Mouse (Mus musculus): ENCODE data around the gene Ano8. TPM values are rescaled to one million over a fixed set of nuclear protein-coding genes. Genes with fewer than 3 reads are reported as not detected.

Ano8 gene
- polyA plus RNA-seq, 2 experiments: 0.14 to 1.7 TPM

GRCm38 (mm10) chr8:71470913-71471255 lies 14.9 kb downstream of the Ano8 start:
- Histone ChIP-seq H3K4me1 (replicated peaks; ENCODE audit: control insufficient read depth in 2 of 2, insufficient read depth in 2 of 2, low read length in 1 of 2) (peaks cover 8 to 9% of the 10 kb centered on the region in 2 experiments), H3K4me2 (ENCODE audit: low read depth) (no peak overlapping the region; the same call in 1 of the 2 replicates), H3K4me3 (ENCODE audit: insufficient read depth in 1 of 2, low read depth in 2 of 2, low read length in 2 of 2) (no peak overlapping the region), H3K9me3 (ENCODE audit: control insufficient read depth, low read length) (no peaks in the 10 kb centered on the region), H3K9ac (replicated peaks) (no peak overlapping the region), H3K27ac (no peak overlapping the region), H3K27me3 (ENCODE audit: control insufficient read depth, insufficient read depth, low read length) (no peaks in the 10 kb centered on the region), H3K36me3 (replicated peaks; ENCODE audit: control insufficient read depth, insufficient read depth, low read depth) (peaks cover 13% of the 10 kb centered on the region)
- WGBS (ENCODE audit: insufficient replicate concordance): 67% methylated on average over 5 of the region's 5 CpGs
- ATAC-seq (ENCODE audit: insufficient read depth): no peak
- DNase-seq (ENCODE audit: low read depth in 3 of 3, low spot score in 3 of 3): no peak
- TF ChIP-seq EP300 (IDR thresholded peaks at IDR 0.05; ENCODE audit: low read depth): no peak
- no peak for TF ChIP-seq CTCF (IDR thresholded peaks at IDR 0.05; ENCODE audit: low read depth)

GRCm38 (mm10) chr8:71470146-71470912 lies 15.4 kb downstream of the Ano8 start:
- Histone ChIP-seq H3K4me3 (ENCODE audit: insufficient read depth in 1 of 2, low read depth in 2 of 2, low read length in 2 of 2) (peak overlapping the region; percentile 70 to 77; a peak in 3 of 4 replicates), H3K36me3 (replicated peaks; ENCODE audit: control insufficient read depth, insufficient read depth, low read depth) (peaks cover 15% of the 10 kb centered on the region), H3K4me2 (ENCODE audit: low read depth) (peak overlapping the region; percentile 81), H3K4me1 (replicated peaks; ENCODE audit: control insufficient read depth in 2 of 2, insufficient read depth in 2 of 2, low read length in 1 of 2) (peaks cover 11% of the 10 kb centered on the region in 2 experiments), H3K9me3 (ENCODE audit: control insufficient read depth, low read length) (no peaks in the 10 kb centered on the region), H3K9ac (replicated peaks) (peak overlapping the region; percentile 71), H3K27me3 (ENCODE audit: control insufficient read depth, insufficient read depth, low read length) (no peaks in the 10 kb centered on the region), H3K27ac (no peak overlapping the region)
- WGBS (ENCODE audit: insufficient replicate concordance): 78% methylated on average over 3 of the region's 3 CpGs
- DNase-seq (ENCODE audit: low read depth in 3 of 3, low spot score in 3 of 3) (no peak), ATAC-seq (ENCODE audit: insufficient read depth) (no peak)
- TF ChIP-seq EP300 (IDR thresholded peaks at IDR 0.05; ENCODE audit: low read depth): no peak
- no peak for TF ChIP-seq CTCF (IDR thresholded peaks at IDR 0.05; ENCODE audit: low read depth)

- DNase-seq (ENCODE audit: low read depth in 3 of 3, low spot score in 3 of 3) (no peak), ATAC-seq (ENCODE audit: insufficient read depth) (peak; percentile 4; the same call in 1 of the 2 replicates)
- Histone ChIP-seq H3K4me3 (ENCODE audit: insufficient read depth in 1 of 2, low read depth in 2 of 2, low read length in 2 of 2) (peak overlapping the region; percentile 70 to 77), H3K9ac (replicated peaks) (peak overlapping the region; percentile 71), H3K27me3 (ENCODE audit: control insufficient read depth, insufficient read depth, low read length) (no peaks in the 10 kb centered on the region), H3K36me3 (replicated peaks; ENCODE audit: control insufficient read depth, insufficient read depth, low read depth) (peaks cover 12% of the 10 kb centered on the region), H3K4me1 (replicated peaks; ENCODE audit: control insufficient read depth in 2 of 2, insufficient read depth in 2 of 2, low read length in 1 of 2) (peaks cover 11 to 12% of the 10 kb centered on the region in 2 experiments), H3K27ac (no peak overlapping the region; the same call in 1 of the 2 replicates), H3K4me2 (ENCODE audit: low read depth) (peak overlapping the region; percentile 81), H3K9me3 (ENCODE audit: control insufficient read depth, low read length) (no peaks in the 10 kb centered on the region)
- TF ChIP-seq CTCF (IDR thresholded peaks at IDR 0.05; ENCODE audit: low read depth) (no peak), EP300 (IDR thresholded peaks at IDR 0.05; ENCODE audit: low read depth) (no peak)
- 1% methylated on average over 24 of the region's 24 CpGs for WGBS (ENCODE audit: insufficient replicate concordance)
Measured at GRCm38 (mm10) chr8:71469411-71469810, 16.4 kb downstream of the Ano8 start.

- under 1% methylated on average over 42 of the region's 52 CpGs for WGBS (ENCODE audit: insufficient replicate concordance)
- Histone ChIP-seq H3K27ac (no peak within 1 kb of the TSS; the same call in 1 of the 2 replicates), H3K36me3 (replicated peaks; ENCODE audit: control insufficient read depth, insufficient read depth, low read depth) (peaks cover 8% of the 10 kb centered on the region), H3K4me1 (replicated peaks; ENCODE audit: control insufficient read depth in 2 of 2, insufficient read depth in 2 of 2, low read length in 1 of 2) (peaks cover 16 to 17% of the 10 kb centered on the region in 2 experiments), H3K4me3 (ENCODE audit: insufficient read depth in 1 of 2, low read depth in 2 of 2, low read length in 2 of 2) (peak within 1 kb of the TSS; percentile 70 to 77), H3K4me2 (ENCODE audit: low read depth) (peak within 1 kb of the TSS; percentile 81), H3K27me3 (ENCODE audit: control insufficient read depth, insufficient read depth, low read length) (no peaks in the 10 kb centered on the region), H3K9ac (replicated peaks) (peak within 1 kb of the TSS; percentile 71), H3K9me3 (ENCODE audit: control insufficient read depth, low read length) (no peaks in the 10 kb centered on the region)
- DNase-seq (ENCODE audit: low read depth in 3 of 3, low spot score in 3 of 3) (peak; percentile 99), ATAC-seq (ENCODE audit: insufficient read depth) (peak; percentile 83)
- no peak for TF ChIP-seq EP300 (IDR thresholded peaks at IDR 0.05; ENCODE audit: low read depth)
Measured at GRCm38 (mm10) chr8:71468916-71469315, 16.8 kb downstream of the Ano8 start, which contains the start of gene Dda1. Gene Dda1 (plus strand): TSS chr8:71469199.

- TF ChIP-seq CTCF (IDR thresholded peaks at IDR 0.05; ENCODE audit: low read depth) (no peak), EP300 (IDR thresholded peaks at IDR 0.05; ENCODE audit: low read depth) (no peak)
- Histone ChIP-seq H3K4me3 (ENCODE audit: insufficient read depth in 1 of 2, low read depth in 2 of 2, low read length in 2 of 2) (no peak overlapping the region), H3K27me3 (ENCODE audit: control insufficient read depth, insufficient read depth, low read length) (no peaks in the 10 kb centered on the region), H3K27ac (no peak overlapping the region), H3K9me3 (ENCODE audit: control insufficient read depth, low read length) (no peaks in the 10 kb centered on the region), H3K4me1 (replicated peaks; ENCODE audit: control insufficient read depth in 2 of 2, insufficient read depth in 2 of 2, low read length in 1 of 2) (peaks cover 19% of the 10 kb centered on the region in 2 experiments), H3K4me2 (ENCODE audit: low read depth) (no peak overlapping the region), H3K36me3 (replicated peaks; ENCODE audit: control insufficient read depth, insufficient read depth, low read depth) (peaks cover 6% of the 10 kb centered on the region), H3K9ac (replicated peaks) (no peak overlapping the region)
- WGBS (ENCODE audit: insufficient replicate concordance): 62% methylated on average over 1 of the region's 1 CpGs
- DNase-seq (ENCODE audit: low read depth in 3 of 3, low spot score in 3 of 3): no peak
- ATAC-seq (ENCODE audit: insufficient read depth): no peak
Measured at GRCm38 (mm10) chr8:71468001-71468400, 17.8 kb downstream of the Ano8 start.
